Mouse (Mus musculus): ENCODE results near the gene Dbnl.

Dbnl gene

GRCm38 (mm10) chr11:5788056-5789014 is at the start of gene Dbnl:
Gene Dbnl (plus strand): TSS chr11:5788488.
- DNase-seq: peak; percentile 97

GRCm38 (mm10) chr11:5738888-5739632 is 49.2 kb upstream of the Dbnl start:
- DNase-seq: no peak

- no peak for DNase-seq
Measured at GRCm38 (mm10) chr11:5739846-5740245, 48.4 kb upstream of the Dbnl start.

- no peak for DNase-seq
Measured at GRCm38 (mm10) chr11:5740599-5740964, 47.7 kb upstream of the Dbnl start.

GRCm38 (mm10) chr11:5740965-5741627 is 47.2 kb upstream of the Dbnl start:
- DNase-seq: peak; percentile 89

- peak; percentile 52 for DNase-seq
Measured at GRCm38 (mm10) chr11:5742106-5742505, 46.2 kb upstream of the Dbnl start.

- DNase-seq: no peak
Measured at GRCm38 (mm10) chr11:5744951-5745350, 43.3 kb upstream of the Dbnl start.

GRCm38 (mm10) chr11:5753755-5754154 is 34.5 kb upstream of the Dbnl start:
- DNase-seq: no peak

GRCm38 (mm10) chr11:5761820-5762632 is 26.3 kb upstream of the Dbnl start, which contains the start of gene Urgcp:
Gene Urgcp (minus strand): TSS chr11:5762376.
- peak; percentile 98 for DNase-seq

GRCm38 (mm10) chr11:5762633-5762982 is 25.7 kb upstream of the Dbnl start:
- no peak for DNase-seq

- DNase-seq: no peak
Measured at GRCm38 (mm10) chr11:5766019-5766418, 22.3 kb upstream of the Dbnl start.

GRCm38 (mm10) chr11:5778481-5778880 is 9.8 kb upstream of the Dbnl start:
- DNase-seq: peak; percentile 57

GRCm38 (mm10) chr11:5780035-5780499 is 8.2 kb upstream of the Dbnl start:
- no peak for DNase-seq

- peak; percentile 68 for DNase-seq
Measured at GRCm38 (mm10) chr11:5782199-5782944, 5.9 kb upstream of the Dbnl start.

- DNase-seq: no peak
Measured at GRCm38 (mm10) chr11:5785732-5786131, 2.6 kb upstream of the Dbnl start.

GRCm38 (mm10) chr11:5787671-5788055 is 625 bp upstream of the Dbnl start:
- DNase-seq: no peak

GRCm38 (mm10) chr11:5789071-5789753 is 924 bp downstream of the Dbnl start:
- DNase-seq: peak; percentile 40

- DNase-seq: no peak
Measured at GRCm38 (mm10) chr11:5789754-5790333, 1.6 kb downstream of the Dbnl start.

GRCm38 (mm10) chr11:5790431-5790830 is 2.1 kb downstream of the Dbnl start:
- DNase-seq: no peak

- no peak for DNase-seq
Measured at GRCm38 (mm10) chr11:5795290-5795689, 7.0 kb downstream of the Dbnl start.

GRCm38 (mm10) chr11:5795706-5796105 is 7.4 kb downstream of the Dbnl start:
- no peak for DNase-seq

Measured in thymus, postnatal 4 days (tissue).